Mouse (Mus musculus) heart, adult 9 months (tissue): ENCODE measurements around the gene Cd300lb.

ENCODE experiments used
- DNase-seq, 2 experiments: peaks; one replicate each; pipeline ENCODE4 v3.0.0; 2022; ENCODE audit warnings: low spot score in 2 of 2

The Cd300lb gene

GRCm38 (mm10) chr11:114883251-114883789 is 50.9 kb downstream of the Cd300lb start:
- no peak for DNase-seq

- no peak for DNase-seq
Measured at GRCm38 (mm10) chr11:114880589-114880988, 53.6 kb downstream of the Cd300lb start.

DNA sequence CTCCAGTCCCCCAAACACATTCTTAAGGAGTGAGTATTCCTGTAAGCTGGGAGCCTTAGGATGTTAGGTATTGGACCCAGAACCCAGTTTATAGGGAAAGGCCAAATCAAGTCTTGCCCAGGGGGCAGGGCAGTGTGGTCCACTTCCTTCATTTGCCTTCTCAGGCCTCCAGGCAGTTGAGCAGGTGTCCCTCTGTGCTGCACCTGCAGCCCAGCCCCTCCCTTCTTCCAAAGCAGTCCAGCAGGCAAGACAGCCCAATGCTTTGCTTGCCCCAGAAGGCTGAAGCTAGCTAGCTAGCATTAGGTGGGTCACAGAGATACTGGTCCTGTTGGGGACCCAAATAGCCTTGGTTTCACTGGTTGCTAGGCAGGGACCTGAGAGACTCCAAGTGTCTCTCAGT is 54.0 kb downstream of the Cd300lb start:
- DNase-seq = no peak

- DNase-seq = peak in 1 of 2 experiments; percentile 51
Measured at GRCm38 (mm10) chr11:114879666-114880065, 54.5 kb downstream of the Cd300lb start.

DNA sequence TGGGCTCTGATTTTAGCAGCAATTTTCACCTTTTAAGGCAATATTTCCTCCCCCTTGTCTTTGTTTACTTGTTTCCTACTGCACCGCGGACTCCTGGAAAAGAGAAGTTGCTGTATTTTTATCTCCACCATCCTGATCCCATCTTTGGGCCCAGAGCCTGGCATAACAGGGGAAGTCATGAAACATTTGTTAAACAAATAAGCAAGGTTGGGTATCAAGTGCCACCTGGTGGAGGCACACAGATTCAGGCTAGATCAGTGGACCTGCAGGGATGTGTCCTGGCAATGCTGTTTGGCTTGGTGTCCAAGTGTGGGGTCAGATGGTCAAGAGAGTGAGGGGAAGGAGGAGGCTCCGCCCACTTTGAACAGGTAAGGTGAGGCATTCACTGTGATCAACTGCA is 57.0 kb downstream of the Cd300lb start:
- peak in 1 of 2 experiments; percentile 55 for DNase-seq

DNA sequence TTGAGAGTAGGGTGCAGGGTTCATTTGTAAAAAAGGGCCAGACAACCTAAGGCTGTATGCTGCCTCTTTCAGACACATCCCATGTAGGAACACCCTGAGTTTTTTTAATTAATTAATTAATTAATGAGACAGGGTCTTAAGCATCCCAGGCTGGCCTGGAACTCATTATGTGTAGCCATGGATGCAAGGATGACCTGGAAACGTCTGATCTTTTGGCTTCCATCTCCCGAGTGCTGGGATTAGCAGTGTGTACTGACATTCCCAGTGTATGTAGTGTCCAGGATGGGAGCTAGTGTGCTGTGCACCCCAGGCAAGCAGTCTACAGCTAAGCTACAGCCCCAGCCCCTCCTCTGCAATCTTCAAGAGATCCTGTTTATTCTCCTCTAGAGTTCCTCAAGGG is 57.6 kb downstream of the Cd300lb start:
- DNase-seq = no peak

DNA sequence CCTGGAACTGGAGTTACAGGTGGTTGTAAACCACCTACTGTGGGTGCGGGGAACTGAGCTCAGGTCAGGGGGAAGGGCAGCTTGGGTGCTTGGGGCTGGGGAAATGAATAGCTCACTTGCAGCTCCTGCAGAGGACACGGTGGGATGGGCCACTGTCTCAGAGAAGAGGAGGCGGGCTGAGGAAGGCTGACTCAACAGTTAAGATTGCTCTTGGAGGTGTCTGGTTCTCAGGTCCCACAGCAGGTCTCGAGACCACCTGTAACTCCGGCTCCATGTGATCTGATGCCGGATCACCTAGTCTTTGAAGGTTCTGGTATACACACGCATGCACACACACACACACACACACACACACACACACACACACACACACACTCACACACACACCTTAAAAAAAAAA is 58.0 kb downstream of the Cd300lb start:
- DNase-seq = no peak

DNA sequence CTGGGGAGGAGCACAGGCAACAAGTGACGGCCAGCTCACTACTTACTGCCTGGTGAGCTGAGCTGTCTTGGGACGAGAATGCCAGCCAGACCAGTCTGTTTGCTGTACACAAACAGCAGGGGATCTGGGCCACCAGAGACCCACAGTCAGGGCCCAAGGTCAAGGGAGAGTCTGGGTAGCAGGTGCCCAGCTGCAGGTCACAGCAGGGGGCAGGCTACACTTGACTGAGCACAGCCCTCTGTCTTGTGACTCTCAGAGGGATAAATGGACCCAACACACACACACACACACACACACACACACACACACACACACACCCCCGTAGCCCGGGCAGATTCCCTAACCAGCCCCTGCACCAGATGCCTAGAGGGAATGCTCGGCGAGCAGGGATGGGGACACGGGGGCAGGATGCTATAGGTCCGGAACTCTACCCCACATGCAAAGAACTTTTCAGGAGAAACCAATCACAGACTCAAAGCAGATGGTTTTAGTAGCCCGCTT is 58.8 kb downstream of the Cd300lb start:
- DNase-seq = no peak

GRCm38 (mm10) chr11:114874226-114875145 is 59.7 kb downstream of the Cd300lb start:
- DNase-seq = no peak

DNA sequence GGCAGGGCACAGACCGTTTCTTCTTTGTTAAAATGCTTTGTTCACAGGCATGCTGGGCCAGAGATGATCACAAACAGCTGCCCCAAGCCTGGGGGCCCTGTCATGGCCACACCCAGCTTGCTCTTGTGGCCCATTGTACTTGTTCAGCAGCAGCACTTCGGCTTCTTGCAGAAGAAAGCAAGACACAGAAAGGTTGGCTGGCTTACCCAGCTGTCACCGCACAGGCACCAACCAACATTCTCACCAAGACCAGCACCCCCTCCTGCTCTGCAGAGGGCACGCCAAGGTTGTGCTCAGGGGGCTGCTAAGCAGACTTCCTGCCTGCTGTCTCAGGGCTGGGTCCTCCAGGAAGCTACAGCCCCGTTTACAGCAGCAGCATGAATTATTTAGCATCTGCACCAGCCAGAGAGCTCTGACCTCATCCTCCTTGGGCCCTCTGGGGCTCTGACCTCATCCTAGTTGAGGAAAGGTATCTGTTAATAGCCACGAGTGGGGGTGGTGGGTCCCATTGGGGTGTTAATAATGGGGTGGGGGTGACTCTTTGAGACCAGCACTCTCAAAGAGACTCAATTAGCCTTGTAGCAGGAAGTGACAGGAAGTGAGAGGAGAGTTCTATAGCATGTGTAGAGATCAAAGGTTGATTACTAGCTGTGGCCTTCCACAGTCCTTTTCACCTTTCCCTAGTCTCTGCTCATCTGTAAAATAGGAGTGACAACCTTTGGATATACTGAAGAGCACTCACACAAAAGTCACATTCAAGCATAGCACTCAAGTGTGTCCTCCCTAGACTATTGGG is 61.0 kb downstream of the Cd300lb start:
- no peak for DNase-seq
